Mouse (Mus musculus): ENCODE data around the gene Tbc1d22a. TPM values are rescaled to one million over a fixed set of nuclear protein-coding genes. Genes with fewer than 3 reads are reported as not detected.

Gene Tbc1d22a
- polyA plus RNA-seq, 1 experiment from 2014 or later = 10.8 TPM

DNA sequence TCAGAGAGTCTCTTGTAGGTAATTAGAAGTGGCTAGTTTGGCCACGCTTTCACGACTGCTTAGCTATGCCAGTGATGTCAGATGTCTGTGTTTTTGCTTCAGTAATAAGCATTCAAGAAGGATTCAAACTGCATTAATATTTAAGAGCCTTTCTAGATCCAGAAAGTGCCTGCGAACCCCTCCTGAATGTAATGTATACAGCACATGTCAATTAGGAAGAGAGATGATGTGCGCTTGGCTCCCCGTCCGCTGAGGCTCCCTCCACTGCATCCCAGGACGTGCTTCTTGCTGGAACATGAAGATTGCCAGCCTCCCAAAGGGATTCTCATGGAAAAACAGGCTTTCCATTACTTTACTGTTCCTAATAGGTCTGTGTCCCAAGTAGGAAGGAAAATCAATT is 115.7 kb downstream of the Tbc1d22a start:
- no peaks in the 10 kb centered on the region for H3K9me3 ChIP-seq
- H3K4me3 ChIP-seq = no peak overlapping the region
- no peaks in the 10 kb centered on the region for H3K27me3 ChIP-seq (ENCODE audit: poor library complexity, severe bottlenecking)
- H3K27ac ChIP-seq = no peak overlapping the region
- WGBS = 93% methylated on average over 7 of the region's 7 CpGs
- DNase-seq (ENCODE audit: extremely low spot score, low spot score) = no peak
- H3K36me3 ChIP-seq (replicated peaks) = no peaks in the 10 kb centered on the region
- H3K4me1 ChIP-seq = peaks cover 12% of the 10 kb centered on the region; the same call in 1 of the 2 replicates

DNA sequence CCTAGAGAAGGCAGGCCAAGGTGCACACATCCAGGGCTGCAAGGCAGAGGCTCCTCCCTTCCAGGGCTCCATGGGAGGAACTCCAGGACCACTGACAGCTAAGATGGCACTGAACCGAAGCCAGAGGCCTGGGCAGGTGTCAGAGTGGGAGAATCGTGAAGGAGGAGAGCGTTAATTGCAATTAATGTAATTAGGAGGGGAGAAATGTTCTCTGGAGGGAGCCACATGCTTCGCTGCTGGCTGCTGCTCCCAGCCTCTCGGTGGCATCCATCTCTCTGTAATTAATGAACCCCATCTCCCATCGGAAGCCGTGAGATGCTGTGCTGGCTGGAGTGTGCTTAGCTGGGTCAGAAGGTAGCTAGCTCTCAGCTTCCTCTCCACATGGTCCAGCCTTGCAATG is 116.2 kb downstream of the Tbc1d22a start:
- no peak overlapping the region for H3K4me3 ChIP-seq
- H3K27ac ChIP-seq = no peak overlapping the region
- no peaks in the 10 kb centered on the region for H3K27me3 ChIP-seq (ENCODE audit: poor library complexity, severe bottlenecking)
- H3K9me3 ChIP-seq = no peaks in the 10 kb centered on the region
- H3K4me1 ChIP-seq = peaks cover 12% of the 10 kb centered on the region; the same call in 1 of the 2 replicates
- 80% methylated on average over 7 of the region's 7 CpGs for WGBS
- DNase-seq (ENCODE audit: extremely low spot score, low spot score) = no peak
- H3K36me3 ChIP-seq (replicated peaks) = no peaks in the 10 kb centered on the region

DNA sequence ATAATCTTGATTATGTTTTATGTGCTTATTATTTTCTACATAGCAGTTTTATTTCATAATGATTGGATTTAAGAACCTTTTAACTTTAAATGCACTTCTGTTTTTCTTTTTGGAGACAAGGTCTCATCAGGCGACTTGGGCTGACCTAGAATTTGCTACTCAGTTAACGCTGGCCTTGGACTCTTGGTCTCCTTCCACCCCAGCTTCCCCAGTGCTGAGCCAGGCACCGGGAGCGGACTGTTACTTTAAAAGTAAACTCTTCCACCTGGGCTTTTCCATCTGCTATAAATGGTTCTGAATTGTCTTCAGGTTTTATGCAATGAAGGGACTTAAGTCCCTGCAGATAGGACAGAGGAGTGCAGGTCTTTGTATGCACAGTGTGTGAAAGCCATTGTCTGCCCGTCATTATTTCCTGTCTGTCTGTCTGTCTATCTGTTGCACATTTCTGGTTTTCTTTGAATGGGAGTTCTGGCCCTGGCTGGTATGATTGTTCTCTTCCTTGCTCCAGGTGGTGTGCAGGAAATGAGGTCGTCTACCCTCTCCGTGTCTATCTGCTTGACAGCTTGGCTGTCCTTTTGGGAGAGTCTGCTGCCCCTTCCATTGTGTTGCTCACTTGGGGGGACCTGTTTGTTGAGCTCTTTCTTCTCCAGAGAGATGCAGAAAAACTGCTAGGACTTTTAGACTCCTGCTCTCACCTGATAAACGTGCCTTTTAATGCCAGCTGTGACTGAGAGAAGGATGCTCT is 117.4 kb downstream of the Tbc1d22a start:
- Histone ChIP-seq H3K36me3 (replicated peaks) (no peaks in the 10 kb centered on the region), H3K9me3 (no peaks in the 10 kb centered on the region), H3K4me1 (peaks cover 7% of the 10 kb centered on the region; the same call in 1 of the 2 replicates), H3K27me3 (ENCODE audit: poor library complexity, severe bottlenecking) (no peaks in the 10 kb centered on the region), H3K4me3 (no peak overlapping the region), H3K27ac (no peak overlapping the region)
- 83% methylated on average over 8 of the region's 8 CpGs for WGBS
- DNase-seq (ENCODE audit: extremely low spot score, low spot score) = no peak

DNA sequence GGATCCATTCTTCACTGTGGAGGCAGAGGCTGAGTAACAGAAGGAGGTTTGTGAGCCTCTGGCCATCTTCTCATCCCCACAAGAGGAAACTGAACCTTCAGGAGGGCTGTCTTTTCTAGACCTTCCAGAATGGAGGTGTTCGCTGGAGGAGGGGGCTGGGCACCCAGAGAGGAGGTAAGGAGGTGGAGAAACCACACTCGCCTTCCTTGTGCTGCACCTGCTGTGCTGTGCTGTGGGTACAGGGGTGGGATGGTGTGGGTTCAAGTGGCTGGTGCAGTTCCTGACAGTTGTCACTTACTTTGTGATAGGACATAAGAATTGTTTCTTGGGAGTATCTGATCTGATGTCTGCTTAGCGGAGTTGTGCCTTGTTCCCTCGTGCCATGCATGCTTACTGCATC is 118.9 kb downstream of the Tbc1d22a start:
- DNase-seq (ENCODE audit: extremely low spot score, low spot score) = no peak
- 89% methylated on average over 4 of the region's 4 CpGs for WGBS
- no peaks in the 10 kb centered on the region for H3K9me3 ChIP-seq
- H3K4me3 ChIP-seq = no peak overlapping the region
- H3K36me3 ChIP-seq (replicated peaks) = no peaks in the 10 kb centered on the region
- peaks cover 4% of the 10 kb centered on the region; the same call in 1 of the 2 replicates for H3K4me1 ChIP-seq
- H3K27ac ChIP-seq = no peak overlapping the region
- H3K27me3 ChIP-seq (ENCODE audit: poor library complexity, severe bottlenecking) = no peaks in the 10 kb centered on the region

DNA sequence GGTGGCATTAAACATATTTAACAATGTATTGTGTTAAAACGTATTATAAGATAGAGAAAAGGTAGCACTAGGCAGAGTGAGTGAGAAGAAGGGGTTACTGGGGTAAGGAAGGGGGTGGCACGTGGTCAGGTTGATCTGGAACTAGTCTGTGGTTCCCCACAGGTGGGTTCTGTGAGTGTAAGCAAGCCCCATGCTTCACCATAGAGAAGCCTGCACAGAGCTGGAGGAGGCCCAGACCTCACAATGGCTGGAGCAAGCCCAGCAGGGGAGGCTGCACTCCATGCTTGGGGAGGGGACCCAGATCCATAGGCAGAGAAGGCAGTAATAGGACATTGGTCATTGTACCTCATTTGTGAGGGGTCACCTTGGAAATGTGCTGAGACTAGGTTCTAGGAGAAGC is 119.3 kb downstream of the Tbc1d22a start:
- Histone ChIP-seq H3K27ac (no peak overlapping the region), H3K4me1 (peaks cover 8% of the 10 kb centered on the region; the same call in 1 of the 2 replicates), H3K9me3 (no peaks in the 10 kb centered on the region), H3K36me3 (replicated peaks) (no peaks in the 10 kb centered on the region), H3K4me3 (no peak overlapping the region), H3K27me3 (ENCODE audit: poor library complexity, severe bottlenecking) (no peaks in the 10 kb centered on the region)
- no peak for DNase-seq (ENCODE audit: extremely low spot score, low spot score)
- 81% methylated on average over 2 of the region's 2 CpGs for WGBS

DNA sequence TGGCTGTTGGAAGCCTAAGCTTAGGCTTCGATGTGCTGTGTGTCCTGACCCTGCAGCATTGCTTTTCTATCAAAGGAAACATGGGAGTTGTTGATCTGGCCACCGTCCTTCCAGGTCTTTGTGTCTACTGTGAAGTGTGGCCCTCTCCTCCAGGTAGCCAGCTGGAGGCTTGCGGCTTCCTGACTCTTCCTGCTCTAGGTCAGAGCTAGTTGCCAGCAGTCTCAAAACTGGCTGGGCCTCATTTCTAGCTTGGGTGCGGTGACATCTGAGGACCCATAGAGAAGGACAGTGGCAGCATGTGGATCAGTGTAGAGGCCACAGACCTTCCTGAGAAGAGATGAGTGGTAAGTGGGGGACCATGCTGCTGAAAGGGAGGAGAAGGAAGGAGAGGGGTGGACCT is 120.0 kb downstream of the Tbc1d22a start:
- 90% methylated on average over 4 of the region's 4 CpGs for WGBS
- Histone ChIP-seq H3K4me1 (peaks cover 9% of the 10 kb centered on the region; the same call in 1 of the 2 replicates), H3K36me3 (replicated peaks) (no peaks in the 10 kb centered on the region), H3K27ac (no peak overlapping the region), H3K9me3 (no peaks in the 10 kb centered on the region), H3K27me3 (ENCODE audit: poor library complexity, severe bottlenecking) (no peaks in the 10 kb centered on the region), H3K4me3 (no peak overlapping the region)
- no peak for DNase-seq (ENCODE audit: extremely low spot score, low spot score)

DNA sequence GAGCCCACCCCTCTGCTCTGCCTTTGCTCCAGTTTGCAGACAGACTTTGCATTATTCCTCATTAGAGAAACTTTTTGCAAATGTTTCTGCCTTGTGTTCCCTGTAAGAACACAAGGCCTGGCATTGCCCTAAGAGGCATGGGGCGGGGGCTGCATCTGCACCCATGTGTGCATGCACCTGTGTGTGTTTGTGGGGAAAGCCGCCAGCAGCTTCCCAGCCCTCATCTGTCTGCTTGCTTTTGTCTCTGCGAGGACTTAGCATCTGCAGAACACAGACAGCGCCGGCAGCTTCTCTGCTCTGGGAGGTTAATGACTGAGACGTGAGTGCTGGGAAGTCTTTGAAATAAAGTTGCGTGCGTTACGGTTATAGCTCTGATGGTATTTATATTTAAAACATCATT is 120.5 kb downstream of the Tbc1d22a start:
- H3K27ac ChIP-seq = no peak overlapping the region
- H3K36me3 ChIP-seq (replicated peaks) = no peaks in the 10 kb centered on the region
- H3K4me1 ChIP-seq = peaks cover 9% of the 10 kb centered on the region; the same call in 1 of the 2 replicates
- no peaks in the 10 kb centered on the region for H3K9me3 ChIP-seq
- H3K4me3 ChIP-seq = no peak overlapping the region
- 93% methylated on average over 9 of the region's 9 CpGs for WGBS
- DNase-seq (ENCODE audit: extremely low spot score, low spot score) = no peak
- H3K27me3 ChIP-seq (ENCODE audit: poor library complexity, severe bottlenecking) = no peaks in the 10 kb centered on the region

DNA sequence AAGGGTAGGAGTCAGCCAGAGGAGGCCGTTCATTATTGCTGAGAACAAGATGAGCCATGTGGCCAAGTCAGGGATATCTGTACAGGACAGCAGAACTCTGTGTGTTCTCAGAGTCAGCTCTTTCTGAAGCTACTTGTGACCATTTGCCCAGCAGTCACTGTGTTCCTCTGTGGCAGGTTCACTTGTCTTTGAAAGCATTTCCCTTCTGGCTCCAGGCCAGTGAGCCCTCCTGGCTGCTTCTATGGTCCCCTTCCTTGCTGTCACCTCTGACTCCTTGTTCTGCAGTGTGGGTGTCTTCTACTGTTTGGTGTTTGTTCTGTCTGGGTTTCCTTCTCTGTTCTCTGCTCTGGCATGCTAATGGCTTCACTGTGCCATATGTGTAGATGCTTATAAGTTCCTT is 121.5 kb downstream of the Tbc1d22a start:
- H3K27ac ChIP-seq = no peak overlapping the region
- no peak overlapping the region for H3K4me3 ChIP-seq
- 88% methylated on average over 1 of the region's 1 CpGs for WGBS
- DNase-seq (ENCODE audit: extremely low spot score, low spot score) = no peak
- no peaks in the 10 kb centered on the region for H3K27me3 ChIP-seq (ENCODE audit: poor library complexity, severe bottlenecking)
- H3K9me3 ChIP-seq = no peaks in the 10 kb centered on the region
- no peaks in the 10 kb centered on the region for H3K36me3 ChIP-seq (replicated peaks)
- H3K4me1 ChIP-seq = peaks cover 9% of the 10 kb centered on the region; the same call in 1 of the 2 replicates

DNA sequence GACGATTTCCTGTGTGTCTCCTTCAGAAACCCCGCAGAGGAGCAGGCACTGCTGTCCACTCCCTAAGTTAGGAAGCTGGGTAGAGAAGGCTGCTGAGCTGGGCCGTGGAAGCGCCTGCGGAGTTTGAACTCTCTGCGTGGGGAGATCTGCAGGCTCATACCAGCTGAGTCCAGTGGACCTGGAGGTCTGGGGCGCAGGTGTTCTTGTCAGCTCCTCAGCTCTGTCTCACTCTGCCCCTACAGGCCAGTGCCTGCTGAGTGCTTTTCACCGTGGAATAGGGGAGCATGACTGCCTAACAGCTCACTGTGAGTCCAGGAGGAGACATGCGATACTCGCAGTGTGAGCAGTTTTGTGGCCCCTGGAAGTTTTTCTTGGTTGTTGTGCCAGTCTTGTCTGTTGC is 123.5 kb downstream of the Tbc1d22a start:
- 82% methylated on average over 10 of the region's 10 CpGs for WGBS
- H3K4me3 ChIP-seq = no peak overlapping the region
- H3K27me3 ChIP-seq (ENCODE audit: poor library complexity, severe bottlenecking) = no peaks in the 10 kb centered on the region
- H3K9me3 ChIP-seq = no peaks in the 10 kb centered on the region
- peak overlapping the region; percentile 9; the same call in 1 of the 2 replicates for H3K27ac ChIP-seq
- H3K36me3 ChIP-seq (replicated peaks) = no peaks in the 10 kb centered on the region
- H3K4me1 ChIP-seq = peaks cover 5% of the 10 kb centered on the region; the same call in 1 of the 2 replicates
- no peak for DNase-seq (ENCODE audit: extremely low spot score, low spot score)

DNA sequence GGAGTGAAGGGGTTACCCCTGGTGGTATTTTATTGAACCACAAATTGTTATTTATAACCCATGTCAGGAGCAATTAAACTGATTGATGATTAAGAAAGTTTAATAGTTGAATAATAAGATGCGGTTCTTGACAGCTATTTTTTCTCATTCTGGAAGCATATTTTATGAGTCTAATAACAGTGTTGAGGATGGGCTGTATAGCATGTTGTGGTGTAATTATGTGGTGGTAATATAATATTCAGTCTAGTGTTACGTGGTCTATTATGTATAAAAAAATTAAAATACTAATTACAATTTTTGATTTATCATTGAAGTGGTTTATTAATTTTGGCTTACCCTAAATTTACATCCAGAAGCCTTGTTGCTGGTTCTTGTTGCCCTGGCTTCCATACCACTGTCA is 125.5 kb downstream of the Tbc1d22a start:
- Histone ChIP-seq H3K27me3 (ENCODE audit: poor library complexity, severe bottlenecking) (no peaks in the 10 kb centered on the region), H3K4me3 (no peak overlapping the region), H3K4me1 (peaks cover 21% of the 10 kb centered on the region), H3K27ac (no peak overlapping the region), H3K36me3 (replicated peaks) (no peaks in the 10 kb centered on the region), H3K9me3 (no peaks in the 10 kb centered on the region)
- no peak for DNase-seq (ENCODE audit: extremely low spot score, low spot score)
- 97% methylated on average over 2 of the region's 2 CpGs for WGBS

DNA sequence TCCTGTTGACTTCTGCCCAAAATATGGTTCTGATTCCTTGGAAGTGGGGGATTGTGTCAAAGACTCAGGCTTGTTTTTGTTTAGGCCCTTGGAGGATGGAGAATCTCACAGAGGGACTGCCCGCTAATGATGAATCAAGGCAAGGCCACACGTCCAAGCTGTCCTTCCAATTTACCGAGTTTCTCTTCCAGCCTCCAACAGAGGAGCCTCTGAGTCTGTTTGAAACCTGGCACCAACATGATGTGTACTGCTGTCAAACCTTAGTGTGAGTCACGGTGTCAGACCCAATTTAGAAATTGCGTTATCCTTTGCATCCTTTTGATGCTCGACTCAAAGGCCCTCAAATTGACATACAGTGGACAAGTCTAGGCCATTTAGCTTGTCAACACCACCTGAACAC is 126.5 kb downstream of the Tbc1d22a start:
- 85% methylated on average over 6 of the region's 6 CpGs for WGBS
- no peak overlapping the region for H3K27ac ChIP-seq

DNA sequence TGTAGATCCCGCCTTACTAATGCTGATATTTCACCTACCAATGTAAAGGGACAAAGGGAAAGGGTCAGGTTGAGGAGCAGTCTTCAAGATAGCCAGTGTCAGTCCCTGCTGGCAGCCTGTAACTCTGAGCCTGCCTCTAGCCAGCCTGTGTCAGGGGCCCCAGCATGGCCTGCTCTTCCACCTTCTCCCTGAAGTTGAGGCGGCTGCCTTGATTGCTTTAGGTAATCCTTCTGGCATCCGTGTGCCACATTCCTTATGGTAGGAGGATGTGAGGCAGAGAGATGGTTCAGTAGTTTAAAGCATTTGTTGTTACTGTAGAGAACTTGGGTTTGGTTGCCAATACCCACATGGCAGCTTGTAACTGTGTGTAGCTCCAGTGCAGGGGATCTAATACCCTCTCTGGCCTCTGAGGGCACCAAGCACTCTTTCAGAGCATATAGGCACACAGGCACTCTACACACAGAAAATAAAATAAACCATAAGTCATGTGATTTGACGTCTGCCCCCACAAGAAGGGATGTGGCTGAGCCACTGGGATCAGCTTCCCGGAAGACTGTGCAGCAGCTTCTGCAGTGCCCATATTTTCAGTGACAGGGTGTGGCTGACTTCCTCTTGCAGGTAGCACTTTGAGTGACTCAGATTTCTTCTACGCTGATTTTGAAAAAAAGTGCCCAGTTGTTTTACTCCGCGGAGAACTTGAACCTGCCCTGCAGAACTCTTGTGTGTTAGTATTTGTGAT is 128.5 kb downstream of the Tbc1d22a start:
- Histone ChIP-seq H3K27ac (no peak overlapping the region), H3K9me3 (no peaks in the 10 kb centered on the region), H3K4me1 (peaks cover 46% of the 10 kb centered on the region), H3K27me3 (ENCODE audit: poor library complexity, severe bottlenecking) (no peaks in the 10 kb centered on the region), H3K36me3 (replicated peaks) (no peaks in the 10 kb centered on the region), H3K4me3 (no peak overlapping the region)
- 84% methylated on average over 8 of the region's 8 CpGs for WGBS
- no peak for DNase-seq (ENCODE audit: extremely low spot score, low spot score)

More for the DNA sequence above, 126.5 kb downstream of the Tbc1d22a start:
- Histone ChIP-seq H3K36me3 (replicated peaks) (no peaks in the 10 kb centered on the region), H3K4me3 (no peak overlapping the region), H3K9me3 (no peaks in the 10 kb centered on the region), H3K27me3 (ENCODE audit: poor library complexity, severe bottlenecking) (no peaks in the 10 kb centered on the region), H3K4me1 (peaks cover 31% of the 10 kb centered on the region)
- no peak for DNase-seq (ENCODE audit: extremely low spot score, low spot score)

DNA sequence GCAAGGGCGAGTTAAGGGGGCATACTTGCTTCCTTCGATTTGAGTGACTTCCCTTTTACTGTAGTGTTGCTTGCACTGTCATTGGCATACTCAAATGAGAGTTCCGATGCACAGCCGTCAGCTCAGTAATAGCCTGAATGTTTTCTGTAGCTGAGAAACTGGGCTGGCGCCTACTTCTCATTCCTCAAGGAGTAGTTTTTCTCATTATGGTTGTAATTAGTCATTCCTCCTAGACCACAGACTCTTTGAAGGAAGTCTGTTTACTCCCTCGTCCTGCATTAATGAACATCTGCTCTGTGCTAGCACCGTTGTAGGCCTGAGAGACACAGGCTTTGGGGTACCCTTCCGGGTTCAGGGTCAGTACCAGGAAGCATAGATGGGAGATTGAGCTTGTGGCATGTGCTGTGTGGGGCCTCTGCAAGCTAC is 130.7 kb downstream of the Tbc1d22a start:
- H3K36me3 ChIP-seq (replicated peaks) = no peaks in the 10 kb centered on the region
- H3K27ac ChIP-seq = no peak overlapping the region
- no peak for DNase-seq (ENCODE audit: extremely low spot score, low spot score)
- no peak overlapping the region for H3K4me3 ChIP-seq
- WGBS = 75% methylated on average over 8 of the region's 8 CpGs
- no peaks in the 10 kb centered on the region for H3K9me3 ChIP-seq
- peaks cover 47% of the 10 kb centered on the region for H3K4me1 ChIP-seq
- H3K27me3 ChIP-seq (ENCODE audit: poor library complexity, severe bottlenecking) = no peaks in the 10 kb centered on the region

Data from forebrain, embryonic 10.5 days (tissue).